Mouse (Mus musculus) heart, postnatal 14 days (tissue): Measurements from ENCODE around the gene Amy2a4. TPM values are rescaled to one million over a fixed set of nuclear protein-coding genes. Genes with fewer than 3 reads are reported as not detected.
"Not testable (repeated sequence)": the region's sequence is repeated elsewhere in the genome, so short reads cannot be mapped to it uniquely, and the experiment has no call there.

Experiments used
- DNase-seq, 2 experiments: peaks; one replicate each; pipeline ENCODE4 v3.0.0; 2021 to 2022
- intact Hi-C: fragments of 180-260 bp; cut with DNase I; formaldehyde crosslinking; loops from one replicate; pipeline ENCODE4 v1.15.1; 2025
- long read RNA-seq, 2 experiments: library from polyadenylated mRNA; stranded (forward); transcript quantifications; one replicate each; pipeline ENCODE4 v2.0.0; 2021
- total RNA-seq, 2 experiments: library from RNA; stranded (reverse); gene quantifications; 2 replicates each; pipeline ENCODE4 v1.2.3; 2021

Gene Amy2a4
- not detected for total RNA-seq
- long read RNA-seq, experiment 1, result 0 reads
- long read RNA-seq, experiment 2, result 0 reads

GRCm38 (mm10) chr3:113291349-113291748 is at the start of gene Amy2a4:
Gene Amy2a4, minus strand, starts transcription at chr3:113291449.
- DNase-seq, intact Hi-C loops: not testable (repeated sequence)

GRCm38 (mm10) chr3:113323952-113324351 is 32.7 kb upstream of the Amy2a4 start, which contains the start of gene Amy2a3:
Gene Amy2a3, minus strand, starts transcription at chr3:113324052.
- DNase-seq, intact Hi-C loops: not testable (repeated sequence)

- intact Hi-C loops, DNase-seq: not testable (repeated sequence)
Measured at GRCm38 (mm10) chr3:113312937-113313336, 21.7 kb upstream of the Amy2a4 start.

GRCm38 (mm10) chr3:113280285-113280684 is 11.0 kb downstream of the Amy2a4 start:
- intact Hi-C loops, DNase-seq: not testable (repeated sequence)

- intact Hi-C loops, DNase-seq: not testable (repeated sequence)
Measured at GRCm38 (mm10) chr3:113279586-113279985, 11.7 kb downstream of the Amy2a4 start.

- intact Hi-C loops, result not testable (repeated sequence)
Measured at GRCm38 (mm10) chr3:113258737-113259136, 32.5 kb downstream of the Amy2a4 start, which contains the start of gene Amy2a5. Gene Amy2a5, minus strand, starts transcription at chr3:113258837.

More at GRCm38 (mm10) chr3:113258737-113259136, 32.5 kb downstream of the Amy2a4 start, which contains the start of gene Amy2a5:
- not testable (repeated sequence) for DNase-seq

Other genes with a start within 250 kb of the Amy2a4 start
- not detected for gene Amy2a5, start 32.6 kb downstream of the Amy2a4 start, total RNA-seq
- gene Amy2a3, start 32.6 kb upstream of the Amy2a4 start, total RNA-seq, result not detected
- not detected for gene Amy2a2, start 65.2 kb upstream of the Amy2a4 start, total RNA-seq
- not detected for gene Amy2a1, start 241.0 kb upstream of the Amy2a4 start, total RNA-seq